Mouse (Mus musculus): ENCODE data around the gene Smurf1.
A peak's percentile ranks its signal among the peaks of the same experiment; 100 is the strongest.

Smurf1 gene

DNA sequence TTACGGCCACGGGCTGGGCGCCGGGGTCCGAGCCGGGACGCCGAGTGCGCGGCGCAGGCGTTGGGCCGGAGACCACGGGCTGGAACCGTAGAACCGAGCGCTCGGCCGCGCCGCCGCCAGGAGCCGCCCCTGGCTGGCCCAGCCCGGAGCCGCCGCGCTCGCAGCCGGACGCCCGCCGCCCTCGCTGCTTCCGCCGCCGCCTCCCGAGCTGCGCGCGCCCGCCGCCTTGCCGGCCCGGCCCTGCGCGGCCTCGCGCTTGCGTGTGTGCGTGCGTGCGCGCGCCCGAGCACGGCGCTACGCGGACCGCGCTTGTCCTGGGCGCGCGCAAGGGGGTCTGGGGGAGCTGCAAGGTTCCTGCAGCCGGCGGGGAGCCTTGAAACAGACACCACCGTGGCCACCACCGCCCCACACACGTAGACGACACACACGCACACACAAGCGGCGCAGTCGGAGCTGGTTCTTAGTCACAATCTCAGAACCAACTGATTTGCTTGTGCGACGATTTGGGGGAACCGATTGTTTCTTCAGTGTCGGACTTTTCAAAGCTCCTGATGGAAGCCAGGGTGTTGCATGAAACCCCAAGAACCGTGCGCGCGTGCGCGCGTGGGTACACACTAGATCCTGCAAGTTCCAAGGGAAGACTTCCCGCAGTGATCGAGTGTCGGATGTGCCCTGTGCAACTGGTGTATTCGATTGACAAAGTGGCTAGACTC, at the start of gene Smurf1:
Smurf1 (minus strand) TSS at position 209 of the 713 bp plus-strand sequence.
- peak; percentile 96 for DNase-seq

- no peak for DNase-seq
Observed at GRCm38 (mm10) chr5:145014278-145014677, 48.6 kb upstream of the Smurf1 start.

DNA sequence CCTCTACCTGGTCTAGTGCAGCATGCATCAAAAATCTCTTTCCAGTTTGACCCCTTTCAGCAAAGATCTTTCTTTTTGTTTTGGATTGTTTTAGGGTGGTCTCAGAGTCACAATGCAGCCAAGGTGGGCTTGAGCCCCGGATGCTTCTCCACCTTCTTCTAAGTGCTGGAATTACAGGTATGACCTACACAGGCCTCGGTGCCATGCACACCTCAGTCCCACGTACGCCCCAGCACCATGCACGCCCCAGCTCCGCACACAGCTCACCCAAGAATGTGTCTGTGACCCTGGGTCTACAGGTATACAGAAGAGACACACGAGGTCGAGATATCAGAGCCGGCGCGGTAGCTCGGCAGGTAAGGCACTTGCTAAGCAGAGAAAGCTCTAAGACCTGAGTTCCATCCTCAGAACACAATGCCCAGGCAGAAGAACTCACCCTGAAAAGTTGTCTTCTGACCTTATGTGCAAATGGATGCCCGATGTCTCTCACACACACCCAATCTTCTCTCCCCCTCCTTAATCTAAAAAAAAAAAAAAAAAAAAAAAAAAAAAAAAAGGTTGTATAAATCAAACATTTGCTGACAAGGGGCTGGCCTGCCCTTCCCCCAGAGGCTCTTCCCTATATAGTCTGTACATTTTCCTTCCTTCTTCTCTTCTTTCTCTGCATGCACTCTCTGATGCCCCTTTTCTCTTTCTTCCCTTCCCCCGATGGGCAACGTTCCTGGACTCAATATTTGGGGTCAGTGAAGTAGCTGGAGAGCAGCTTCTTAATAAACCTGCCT, 43.4 kb upstream of the Smurf1 start:
- DNase-seq = no peak

DNA sequence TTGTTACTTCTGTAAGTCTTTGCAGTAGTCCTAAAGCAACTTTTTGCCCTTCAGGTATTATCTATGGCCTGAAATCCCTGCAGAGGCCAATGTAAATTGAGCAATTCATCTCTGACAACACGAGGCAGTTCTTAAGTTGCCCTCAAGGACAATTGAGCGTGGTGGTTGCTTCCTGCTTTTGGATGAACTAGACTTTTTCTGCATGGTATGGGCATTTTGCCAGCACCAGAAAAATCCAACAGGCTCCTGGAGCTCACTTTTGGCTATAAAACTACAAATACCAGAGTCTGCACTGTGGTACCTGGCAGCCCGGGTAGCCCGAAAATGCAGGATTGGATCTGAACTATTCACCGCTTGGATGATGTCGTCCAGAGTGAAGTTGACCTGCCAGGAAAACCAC, 39.9 kb upstream of the Smurf1 start:
- no peak for DNase-seq

DNA sequence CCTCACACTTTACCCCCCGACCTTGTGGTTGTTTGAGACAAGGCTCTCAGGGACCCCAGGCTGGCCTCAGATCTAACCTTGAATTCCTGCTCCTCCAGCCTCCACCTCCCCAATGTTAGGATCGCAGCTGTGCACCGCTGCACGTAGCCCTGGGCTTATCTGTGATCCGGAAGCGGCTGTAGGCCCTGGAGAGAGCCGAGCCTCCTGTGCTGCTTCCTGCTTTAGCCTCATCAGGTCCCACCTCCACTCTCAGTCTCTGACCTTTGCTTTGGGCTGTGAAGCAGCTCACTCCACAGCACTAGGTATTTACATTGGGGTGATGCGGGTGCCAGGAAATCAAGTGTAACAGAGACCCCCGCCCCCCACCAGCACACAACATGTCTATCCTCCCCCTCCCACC, 38.8 kb upstream of the Smurf1 start:
- no peak for DNase-seq

GRCm38 (mm10) chr5:145003362-145003761, 37.7 kb upstream of the Smurf1 start:
- no peak for DNase-seq

DNA sequence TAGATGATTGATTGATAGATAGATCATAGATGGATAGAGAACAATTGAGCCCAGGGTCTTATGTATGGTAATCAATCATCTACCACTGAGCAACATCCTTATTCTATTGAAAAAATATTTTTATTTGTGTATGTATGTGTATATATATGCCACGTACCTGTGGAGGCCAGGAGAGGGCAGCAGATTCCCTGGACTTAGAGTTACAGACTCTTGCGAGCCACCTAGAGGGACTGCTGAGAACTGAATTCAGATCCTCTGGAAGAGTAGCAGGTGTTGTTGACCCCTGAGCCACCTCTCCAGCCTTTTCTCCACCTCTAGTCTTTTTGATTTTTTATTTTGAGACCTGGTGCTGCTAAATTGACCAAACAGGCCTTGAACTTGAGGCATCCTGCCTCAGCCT, 32.8 kb upstream of the Smurf1 start:
- DNase-seq = peak; percentile 42

DNA sequence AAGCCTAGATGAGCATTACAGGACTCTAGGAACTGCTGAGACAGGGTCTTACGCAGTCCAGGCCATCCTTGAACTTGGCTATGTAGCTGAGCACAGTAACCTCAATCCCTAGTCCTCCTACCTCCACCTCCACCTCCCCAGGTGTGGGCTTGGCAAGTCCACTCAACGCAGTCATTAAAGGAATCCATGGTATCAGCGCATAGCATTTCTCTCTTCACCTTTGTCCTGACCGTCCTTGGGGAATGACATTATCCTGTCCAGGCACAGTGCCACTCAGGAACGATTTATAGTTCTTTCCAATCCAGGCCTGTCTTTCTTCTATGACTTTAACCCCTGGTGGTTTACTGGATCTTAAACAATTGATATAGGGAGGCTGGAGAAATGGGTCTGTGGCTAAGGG, 24.8 kb upstream of the Smurf1 start:
- DNase-seq = no peak

DNA sequence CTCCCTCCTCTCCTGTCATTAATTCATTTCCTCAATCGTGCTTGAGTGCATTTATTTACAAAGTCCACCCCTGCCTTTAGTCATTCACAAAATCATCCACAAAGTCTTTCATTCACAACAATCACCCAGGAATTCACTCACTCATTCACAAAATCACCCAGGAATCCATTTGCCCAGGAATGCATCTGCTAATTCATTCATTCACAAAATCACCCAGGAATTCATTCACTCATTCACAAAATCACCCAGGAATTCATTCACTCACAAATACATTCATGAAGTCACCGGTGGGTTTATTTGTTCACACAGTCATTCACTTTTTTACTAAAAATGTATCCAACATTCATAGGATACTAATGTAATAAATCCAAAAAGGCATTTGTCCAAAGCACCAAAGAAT, 24.4 kb upstream of the Smurf1 start:
- DNase-seq = peak; percentile 7

DNA sequence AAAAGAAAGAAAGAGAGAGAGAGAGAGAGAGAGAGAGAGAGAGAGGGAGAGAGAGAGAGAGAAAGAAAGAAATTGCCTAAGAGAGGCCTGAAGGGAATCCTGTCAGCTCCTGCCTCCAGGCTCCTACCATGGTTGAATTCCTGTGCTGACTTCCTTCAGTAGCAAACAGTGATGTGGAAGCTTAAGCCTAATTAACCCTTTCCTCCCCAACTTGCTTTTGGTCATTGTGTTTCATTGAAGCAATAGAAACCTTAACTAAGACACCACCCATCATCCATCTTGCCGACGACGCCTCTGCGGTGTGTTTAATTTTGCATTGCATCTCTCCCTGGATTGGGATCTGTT, 23.4 kb upstream of the Smurf1 start:
- DNase-seq = no peak

GRCm38 (mm10) chr5:144988340-144989060, 22.9 kb upstream of the Smurf1 start:
- peak; percentile 77 for DNase-seq

GRCm38 (mm10) chr5:144987561-144987960, 21.9 kb upstream of the Smurf1 start:
- DNase-seq = no peak

DNA sequence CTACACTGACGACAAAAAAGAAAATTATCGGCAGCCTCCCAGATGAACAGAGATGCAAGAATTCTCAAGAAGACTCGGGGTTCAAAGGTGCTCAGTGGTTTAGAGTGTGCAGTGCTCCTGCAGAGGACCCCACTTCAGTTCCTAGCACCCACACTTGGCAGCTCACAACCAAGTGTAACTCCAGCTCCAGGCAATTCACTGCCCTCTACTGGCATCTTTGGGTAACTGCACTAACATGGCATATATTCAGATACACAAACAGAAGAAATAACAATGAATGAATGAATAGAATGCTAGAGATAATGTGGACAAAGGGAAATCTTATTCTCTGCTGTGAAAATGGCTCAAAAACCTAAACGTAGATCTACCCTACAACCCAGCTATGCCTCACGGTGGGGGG, 19.2 kb upstream of the Smurf1 start:
- no peak for DNase-seq

- no peak for DNase-seq
Observed at GRCm38 (mm10) chr5:144983227-144983626, 17.6 kb upstream of the Smurf1 start.

DNA sequence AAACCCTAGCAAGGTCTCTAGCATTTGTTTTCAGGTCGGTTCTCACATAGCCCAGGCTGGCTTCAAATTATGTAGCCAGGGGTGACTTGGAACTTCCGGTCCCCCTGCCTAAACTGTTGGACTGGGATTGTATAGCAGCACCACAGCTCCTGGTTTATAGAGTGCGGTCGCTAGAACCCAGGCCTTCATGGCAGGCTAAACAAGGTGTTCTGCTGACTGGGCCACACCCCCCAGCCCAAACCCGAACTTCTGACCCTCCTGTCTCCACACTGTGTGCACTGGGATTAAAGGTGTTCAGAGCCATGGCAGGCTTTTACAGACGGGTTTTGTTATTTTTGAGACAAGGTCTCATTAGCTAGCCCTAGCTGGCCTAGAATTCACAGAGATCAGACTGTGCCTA, 13.5 kb upstream of the Smurf1 start:
- no peak for DNase-seq

DNA sequence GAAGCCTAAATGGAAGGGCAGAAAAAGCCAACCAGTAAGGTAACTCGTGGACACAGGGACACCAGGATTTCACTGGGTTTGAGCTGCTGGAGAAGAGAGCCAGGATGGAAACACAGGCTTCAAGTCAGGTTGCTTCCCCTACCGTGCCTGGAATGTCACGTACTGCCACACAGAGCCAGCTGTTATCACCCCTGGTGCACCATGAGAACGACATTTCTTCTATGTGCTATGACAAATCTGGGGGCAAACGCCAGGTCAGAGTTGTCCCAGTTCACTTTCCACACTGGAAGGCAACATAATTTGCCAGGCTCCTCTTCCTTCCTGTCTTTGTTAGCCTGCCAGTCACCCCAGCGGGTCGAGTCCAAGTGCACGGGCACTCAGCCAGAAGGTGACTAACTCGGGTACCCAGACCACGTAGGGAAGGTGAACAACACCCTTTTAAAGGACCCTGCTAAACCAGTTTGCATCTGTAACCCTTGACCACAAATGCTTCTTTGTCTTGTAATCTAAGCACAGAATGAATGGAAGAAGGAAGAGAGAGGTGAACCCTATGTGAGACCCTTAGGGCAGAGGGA, 13.0 kb upstream of the Smurf1 start:
- DNase-seq = no peak

DNA sequence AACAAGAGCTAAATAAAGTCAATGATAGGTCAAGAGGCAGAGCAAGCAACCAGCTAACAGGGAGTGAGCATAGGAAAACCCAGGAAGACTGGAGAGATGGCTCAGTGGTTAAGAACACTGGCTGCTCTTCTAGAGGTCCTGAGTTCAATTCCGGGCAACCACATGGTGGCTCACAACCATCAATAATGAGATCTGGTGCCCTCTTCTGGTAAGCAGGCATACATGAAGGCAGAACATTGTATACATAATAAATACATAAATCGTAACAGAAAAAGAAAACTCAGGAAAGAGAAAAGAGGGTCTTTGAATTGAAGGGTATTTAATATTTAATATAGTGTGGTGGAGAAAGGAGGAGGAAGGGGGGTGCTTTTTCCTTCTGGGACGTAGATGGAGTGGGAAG, 5.6 kb upstream of the Smurf1 start:
- no peak for DNase-seq

- DNase-seq = peak; percentile 95
Observed at GRCm38 (mm10) chr5:144964872-144965638, 592 bp downstream of the Smurf1 start.

- DNase-seq = no peak
Observed at GRCm38 (mm10) chr5:144964465-144964864, 1.2 kb downstream of the Smurf1 start.

DNA sequence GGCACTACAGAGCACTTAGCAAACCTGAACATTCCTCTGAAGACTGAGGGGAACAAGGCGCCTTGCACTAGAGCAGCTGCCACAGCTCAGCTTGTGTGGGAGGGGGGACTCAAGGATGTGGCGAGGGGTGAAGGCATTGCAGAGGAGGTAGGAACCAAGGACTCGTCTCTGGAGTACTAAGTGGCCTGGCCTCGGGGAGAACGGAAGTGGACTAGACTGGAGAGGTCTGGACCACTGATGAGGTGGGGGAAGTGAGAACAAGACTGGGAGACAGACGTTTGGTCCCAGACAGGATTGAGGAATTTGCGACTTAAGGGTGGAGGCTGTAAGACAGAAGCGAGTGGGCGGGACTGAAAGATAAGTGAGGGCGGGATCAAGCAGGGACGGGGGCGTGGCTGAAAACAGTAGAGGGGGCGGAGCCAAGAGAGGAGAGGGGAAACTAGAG, 1.8 kb downstream of the Smurf1 start:
- DNase-seq = peak; percentile 64

GRCm38 (mm10) chr5:144963401-144963800, 2.2 kb downstream of the Smurf1 start:
- no peak for DNase-seq

DNA sequence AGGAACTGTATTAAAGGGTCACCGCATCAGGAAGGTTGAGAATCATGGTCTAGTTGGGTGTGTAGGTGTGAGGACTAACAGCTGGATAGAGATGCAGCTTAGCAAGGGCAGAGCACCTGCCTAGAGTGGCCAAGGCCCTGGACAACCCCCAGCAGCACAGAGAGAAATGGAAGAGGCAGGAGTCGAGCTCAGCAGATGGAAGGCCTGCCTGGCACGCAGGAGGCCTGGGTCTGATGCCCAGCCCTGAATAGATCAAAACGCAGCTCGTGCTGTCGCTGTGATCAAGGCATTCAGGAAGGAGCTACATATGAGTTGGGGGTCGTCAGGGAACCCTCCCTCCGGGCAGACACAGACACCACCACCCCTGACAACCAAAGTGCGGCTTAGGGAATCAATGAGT, 7.4 kb downstream of the Smurf1 start:
- DNase-seq = no peak

- DNase-seq = no peak
Observed at GRCm38 (mm10) chr5:144954432-144954831, 11.2 kb downstream of the Smurf1 start.
